Mouse (Mus musculus) embryo, embryonic 10 days (tissue): ENCODE measurements at regions not wholly inside any gene's neighbourhood (a gene's known extent, or its start where the extent isn't known, plus 50 kb on each side); places are given as distances from the start of the nearest gene placed in this dataset.

Source experiments
- DNase-seq: peaks from one replicate; pipeline ENCODE4 v3.0.0-alpha.2; 2015; ENCODE audit warnings: low spot score

GRCm38 (mm10) chr3:120898258-120898657, 273.2 kb downstream of the Rwdd3 start:
- no peak for DNase-seq

- no peak for DNase-seq
These were observed 273.7 kb downstream of the Rwdd3 start for GRCm38 (mm10) chr3:120897758-120898157.

- DNase-seq: no peak
These were observed 274.3 kb downstream of the Rwdd3 start for GRCm38 (mm10) chr3:120897221-120897620.

- no peak for DNase-seq
These were observed 285.2 kb downstream of the Rwdd3 start for GRCm38 (mm10) chr3:120886063-120886841.

GRCm38 (mm10) chr3:120885401-120885800, 286.1 kb downstream of the Rwdd3 start:
- no peak for DNase-seq

- DNase-seq: no peak
These were observed 287.3 kb downstream of the Rwdd3 start for GRCm38 (mm10) chr3:120884189-120884588.

- no peak for DNase-seq
These were observed 287.8 kb downstream of the Rwdd3 start for GRCm38 (mm10) chr3:120883650-120884049.

- DNase-seq: no peak
These were observed 292.1 kb downstream of the Rwdd3 start for GRCm38 (mm10) chr3:120879409-120879808.

GRCm38 (mm10) chr3:120875740-120876139, 295.8 kb downstream of the Rwdd3 start:
- DNase-seq: no peak

- no peak for DNase-seq
These were observed 306.5 kb downstream of the Rwdd3 start for GRCm38 (mm10) chr3:120865036-120865435.

GRCm38 (mm10) chr3:120861641-120862040, 309.9 kb downstream of the Rwdd3 start:
- DNase-seq: no peak

- DNase-seq: no peak
These were observed 313.2 kb downstream of the Rwdd3 start for GRCm38 (mm10) chr3:120858281-120858680.

GRCm38 (mm10) chr3:120854322-120854721, 317.2 kb downstream of the Rwdd3 start:
- DNase-seq: no peak

- DNase-seq: no peak
These were observed 327.9 kb downstream of the Rwdd3 start for GRCm38 (mm10) chr3:120843623-120844022.

- DNase-seq: no peak
These were observed 348.0 kb downstream of the Rwdd3 start for GRCm38 (mm10) chr3:120823536-120823935.

GRCm38 (mm10) chr3:120811901-120812300, 359.6 kb downstream of the Rwdd3 start:
- DNase-seq: no peak

- no peak for DNase-seq
These were observed 361.0 kb downstream of the Rwdd3 start for GRCm38 (mm10) chr3:120810527-120810926.

GRCm38 (mm10) chr3:120810048-120810447, 361.4 kb downstream of the Rwdd3 start:
- peak; percentile 17 for DNase-seq

- no peak for DNase-seq
These were observed 384.8 kb downstream of the Rwdd3 start for GRCm38 (mm10) chr3:120786659-120787058.

GRCm38 (mm10) chr3:120781486-120781885, 390.0 kb downstream of the Rwdd3 start:
- DNase-seq: no peak

- DNase-seq: no peak
These were observed 392.4 kb downstream of the Rwdd3 start for GRCm38 (mm10) chr3:120779091-120779490.

GRCm38 (mm10) chr3:120774951-120775350, 396.5 kb downstream of the Rwdd3 start:
- DNase-seq: no peak

- no peak for DNase-seq
These were observed 409.8 kb downstream of the Rwdd3 start for GRCm38 (mm10) chr3:120761681-120762080.

- no peak for DNase-seq
These were observed 410.3 kb downstream of the Rwdd3 start for GRCm38 (mm10) chr3:120761223-120761622.
